21 mouse cellular contexts compared by ENCODE assay signal in the genomic region with DNA sequence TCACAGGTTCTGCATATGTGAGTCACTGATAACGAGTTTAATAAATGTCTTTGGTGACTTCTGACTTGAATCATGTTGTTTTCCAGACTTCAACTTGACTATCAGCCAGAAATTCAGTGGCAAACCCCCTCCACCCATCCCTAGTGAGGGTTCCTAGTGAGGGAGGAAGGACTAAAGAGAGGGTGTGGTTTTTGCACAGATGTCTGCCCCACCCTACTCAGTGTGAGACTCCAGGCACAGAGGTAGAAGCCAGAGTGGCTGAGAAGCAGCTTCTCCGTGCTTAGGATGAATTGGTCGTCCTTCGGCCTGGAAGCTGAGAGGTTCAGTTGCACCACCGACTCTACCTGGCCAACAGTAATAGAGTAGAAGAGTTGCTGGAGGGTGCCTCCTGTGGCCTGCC. TPM values are rescaled to one million over a fixed set of nuclear protein-coding genes. Genes with fewer than 3 reads are reported as not detected.
DNase-seq lines count a peak whose midpoint lies in the region; ATAC-seq and TF ChIP-seq lines count a peak whose summit lies in the region.
"Had no signal": no experiment of that assay in that cellular context is flagged by ENCODE, and none has a peak within 500 bp of the region (broad histone marks: within the 10 kb centered on the region; RNA-seq: fewer than 3 reads in every experiment).

No protein-coding gene starts in this region.

- no peak overlapping the region for H3K4me3 ChIP-seq in liver, embryonic 16.5 days (ENCODE audit: low read depth, low read length)
- peak overlapping the region; percentile 42 for H3K4me3 ChIP-seq in thymus, adult 2 months (ENCODE audit: control insufficient read depth, insufficient read depth, low read length)
- H3K4me3 ChIP-seq: embryonic facial prominence, embryonic 12.5 days; forebrain, embryonic 12.5 days; heart, adult 2 months; kidney, embryonic 15.5 days had no signal

- H3K9ac ChIP-seq in liver, embryonic 16.5 days (ENCODE audit: low read depth, low read length), result no peak overlapping the region
- H3K9ac ChIP-seq: embryonic facial prominence, embryonic 12.5 days; forebrain, embryonic 12.5 days; kidney, embryonic 15.5 days had no signal

- H3K9me3 ChIP-seq in liver, embryonic 16.5 days (replicated peaks; ENCODE audit: control insufficient read depth, low read length), result no peaks in the 10 kb centered on the region
- H3K9me3 ChIP-seq: embryonic facial prominence, embryonic 12.5 days; forebrain, embryonic 12.5 days; kidney, embryonic 15.5 days had no signal

- DNase-seq in ES-CJ7 (ENCODE audit: low read depth, low spot score), result peak; percentile 64
- peak; percentile 74 for DNase-seq in thymus, adult 2 months
- no peak for DNase-seq in lung, postnatal 25 days (ENCODE audit: low spot score)
- no peak for DNase-seq in right cerebral cortex, postnatal 14 days
- DNase-seq in cerebellum, adult 8-10 months, result no peak
- DNase-seq in urinary bladder, postnatal 14 days (ENCODE audit: low spot score), result no peak
- DNase-seq: adrenal gland, postnatal 10 days; cerebellum, postnatal 14 days; heart, adult 2 months; heart, postnatal 36 days; lung, postnatal 4 days had no signal

- H3K27ac ChIP-seq in liver, embryonic 16.5 days (ENCODE audit: low read length), result no peak overlapping the region
- H3K27ac ChIP-seq in thymus, adult 2 months (ENCODE audit: control insufficient read depth, insufficient read depth, low read length), result peak overlapping the region; percentile 97
- H3K27ac ChIP-seq: embryonic facial prominence, embryonic 12.5 days; forebrain, embryonic 12.5 days; heart, adult 2 months; kidney, embryonic 15.5 days had no signal

- peak; percentile 34 for ATAC-seq in common myeloid progenitor, adult 5-6 weeks (replicated peaks; ENCODE audit: low read depth, poor library complexity, severe bottlenecking)
- ATAC-seq in liver, embryonic 16.5 days (ENCODE audit: low read depth), result peak; percentile 78
- ATAC-seq: midbrain, embryonic 16.5 days had no signal

- H3K36me3 ChIP-seq in liver, embryonic 16.5 days (ENCODE audit: control insufficient read depth, insufficient read depth), result no peaks in the 10 kb centered on the region
- H3K36me3 ChIP-seq in thymus, adult 2 months (ENCODE audit: control insufficient read depth, insufficient read depth, low read length), result no peaks in the 10 kb centered on the region
- H3K36me3 ChIP-seq: embryonic facial prominence, embryonic 12.5 days; forebrain, embryonic 12.5 days; kidney, embryonic 15.5 days had no signal

- WGBS in liver, embryonic 16.5 days (ENCODE audit: insufficient replicate concordance), result 41% methylated on average over 5 of the region's 5 CpGs
- WGBS in thymus, adult 2 months, result 6% methylated on average over 5 of the region's 5 CpGs

- H3K4me1 ChIP-seq in liver, embryonic 16.5 days (ENCODE audit: control insufficient read depth, low read depth, low read length), result no peaks in the 10 kb centered on the region; the same call in 1 of the 2 replicates
- peaks cover 8% of the 10 kb centered on the region for H3K4me1 ChIP-seq in thymus, adult 2 months (replicated peaks; ENCODE audit: control insufficient read depth, insufficient read depth, low read length)
- H3K4me1 ChIP-seq: embryonic facial prominence, embryonic 12.5 days; forebrain, embryonic 12.5 days; kidney, embryonic 15.5 days had no signal

- TF ChIP-seq CTCF in thymus, adult 2 months (IDR thresholded peaks at IDR 0.05; ENCODE audit: borderline replicate concordance, control insufficient read depth, extremely low read depth, insufficient read depth, low read length, poor library complexity), result no peak

- no peak overlapping the region for H3K4me2 ChIP-seq in liver, embryonic 16.5 days (ENCODE audit: low read depth, low read length)
- H3K4me2 ChIP-seq: embryonic facial prominence, embryonic 12.5 days; forebrain, embryonic 12.5 days; kidney, embryonic 15.5 days had no signal

- peak; percentile 93 for TF ChIP-seq POLR2A in thymus, adult 2 months (IDR thresholded peaks at IDR 0.05; ENCODE audit: control insufficient read depth, extremely low read depth, insufficient read depth, low read length, poor library complexity)

- no peaks in the 10 kb centered on the region for H3K27me3 ChIP-seq in liver, embryonic 16.5 days (ENCODE audit: control insufficient read depth, insufficient read depth, low read depth, low read length)
- no peaks in the 10 kb centered on the region for H3K27me3 ChIP-seq in thymus, adult 2 months (ENCODE audit: control insufficient read depth, insufficient read depth, low read length)
- H3K27me3 ChIP-seq: embryonic facial prominence, embryonic 12.5 days; forebrain, embryonic 12.5 days; kidney, embryonic 15.5 days had no signal

RNA-seq across cellular contexts. Expression of gene Prss2, which starts 35.9 kb away (rescaled TPM):
- not detected in 2 replicates for total RNA-seq in common myeloid progenitor, adult 5-6 weeks (2017)
- polyA plus RNA-seq in liver, embryonic 16.5 days (2015; fragmentation: Nextera tagmentation; extraction: Ambion mirVana), result 0.46 and 4.0 TPM in 2 replicates
- polyA plus RNA-seq in thymus, adult 2 months (2012; rRNA removed), result 9.8 and 13.8 TPM in 2 replicates
- total RNA-seq: adrenal gland, postnatal 10 days; gastrocnemius, adult 18-20 months; heart, adult 2 months; heart, postnatal 36 days; layer of hippocampus, adult 8-10 months; left cerebral cortex, postnatal 10 days; neutrophil, adult 5-6 weeks had no signal
- polyA plus RNA-seq: embryonic facial prominence, embryonic 12.5 days; forebrain, embryonic 12.5 days; heart, adult 2 months; kidney, embryonic 15.5 days; midbrain, embryonic 16.5 days had no signal

RNA-seq across cellular contexts. Expression of gene Ephb6, which starts 47.8 kb away (rescaled TPM):
- total RNA-seq in common myeloid progenitor, adult 5-6 weeks (2017), result 3.2 and 6.5 TPM in 2 replicates
- 0.65 and 0.92 TPM in 2 replicates for polyA plus RNA-seq in liver, embryonic 16.5 days (2015; fragmentation: Nextera tagmentation; extraction: Ambion mirVana)
- polyA plus RNA-seq in thymus, adult 2 months (2012; rRNA removed), result 277 and 293 TPM in 2 replicates

Comparison
In these comparisons a context has a peak if more than half of its experiments do, and no peak if none do; other contexts are left out.
1. DNase-seq: peak in ES-CJ7 (single experiment) and thymus, adult 2 months (single experiment); none in lung, postnatal 25 days (single experiment), right cerebral cortex, postnatal 14 days (single experiment), cerebellum, adult 8-10 months (single experiment) and urinary bladder, postnatal 14 days (single experiment).
2. RNA of gene Ephb6, which starts 47.8 kb away (polyA plus RNA-seq): 277 to 293 TPM in thymus, adult 2 months; 0.65 to 0.92 TPM in liver, embryonic 16.5 days; every median in the first group is over 100 times any median in the second.